Mouse (Mus musculus) MN1 (cell line): Measurements from ENCODE around the gene Olfr1180.
"Not testable (repeated sequence)": the region's sequence is repeated elsewhere in the genome, so short reads cannot be mapped to it uniquely, and the experiment has no call there.

Experiments used
- DNase-seq: peaks from one replicate; pipeline ENCODE4 v3.0.0-alpha.2; 2016; ENCODE audit warnings: low spot score

Olfr1180 gene

GRCm38 (mm10) chr2:88419051-88419450, at the start of gene Olfr1180:
Gene Olfr1180, minus strand, starts transcription at chr2:88419151.
- DNase-seq = no peak

- not testable (repeated sequence) for DNase-seq
These were observed 35.6 kb upstream of the Olfr1180 start, which contains the start of gene Olfr1183 for GRCm38 (mm10) chr2:88454567-88454966. Gene Olfr1183, plus strand, starts transcription at chr2:88454867.

GRCm38 (mm10) chr2:88449031-88449430, 30.1 kb upstream of the Olfr1180 start, which contains the start of gene Gm13757:
Gene Gm13757, minus strand, starts transcription at chr2:88449131.
- DNase-seq = no peak

GRCm38 (mm10) chr2:88426071-88426470, 7.1 kb upstream of the Olfr1180 start, which contains the start of gene Olfr1181:
Gene Olfr1181, minus strand, starts transcription at chr2:88426171.
- DNase-seq = no peak

- no peak for DNase-seq
These were observed 12.6 kb downstream of the Olfr1180 start, which contains the start of gene Olfr1179 for GRCm38 (mm10) chr2:88406353-88406752. Gene Olfr1179, minus strand, starts transcription at chr2:88406453.

GRCm38 (mm10) chr2:88386762-88387161, 32.2 kb downstream of the Olfr1180 start, which contains the start of gene Olfr1178:
Gene Olfr1178, plus strand, starts transcription at chr2:88387062.
- no peak for DNase-seq
